Mouse (Mus musculus) lung, postnatal 4 days (tissue): ENCODE results near the gene Wdr73.
A peak's percentile ranks its signal among the peaks of the same experiment; 100 is the strongest.
"Not testable (repeated sequence)": the region's sequence is repeated elsewhere in the genome, so short reads cannot be mapped to it uniquely, and the experiment has no call there.

Experiments
- DNase-seq, 2 experiments: peaks; one replicate each; pipeline ENCODE4 v3.0.0; 2021

Wdr73 gene

DNA sequence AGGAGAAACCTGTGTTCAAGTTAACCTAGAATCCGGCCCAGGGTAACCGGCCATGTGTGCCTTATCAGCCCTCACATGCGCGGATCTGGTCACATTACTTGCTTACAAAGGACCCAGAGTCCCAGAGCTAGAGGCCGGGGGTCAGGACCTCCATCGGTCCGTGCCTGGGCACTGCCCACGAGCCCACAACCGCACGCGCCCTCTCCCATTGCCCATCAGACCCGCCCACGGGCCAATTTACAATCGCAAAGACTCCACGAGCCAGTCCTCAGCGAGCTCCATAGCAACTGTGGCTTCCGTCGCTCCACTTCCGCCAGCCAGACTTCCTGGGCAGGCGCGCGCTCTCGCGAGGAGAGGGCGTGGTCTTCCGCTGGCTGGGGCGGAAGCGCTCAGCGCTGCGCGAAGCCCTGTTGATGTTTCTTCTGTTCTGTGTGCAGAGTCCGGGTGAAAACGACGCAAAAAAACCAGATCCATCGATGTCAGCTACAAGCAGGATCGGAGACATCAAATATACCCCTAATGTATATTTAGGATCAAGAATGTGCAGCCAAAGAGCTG, at the start of gene Wdr73:
TSS of gene Wdr73 (minus strand) at position 326 of the 558 bp plus-strand sequence.
- DNase-seq, result peak; percentile 94 to 96

DNA sequence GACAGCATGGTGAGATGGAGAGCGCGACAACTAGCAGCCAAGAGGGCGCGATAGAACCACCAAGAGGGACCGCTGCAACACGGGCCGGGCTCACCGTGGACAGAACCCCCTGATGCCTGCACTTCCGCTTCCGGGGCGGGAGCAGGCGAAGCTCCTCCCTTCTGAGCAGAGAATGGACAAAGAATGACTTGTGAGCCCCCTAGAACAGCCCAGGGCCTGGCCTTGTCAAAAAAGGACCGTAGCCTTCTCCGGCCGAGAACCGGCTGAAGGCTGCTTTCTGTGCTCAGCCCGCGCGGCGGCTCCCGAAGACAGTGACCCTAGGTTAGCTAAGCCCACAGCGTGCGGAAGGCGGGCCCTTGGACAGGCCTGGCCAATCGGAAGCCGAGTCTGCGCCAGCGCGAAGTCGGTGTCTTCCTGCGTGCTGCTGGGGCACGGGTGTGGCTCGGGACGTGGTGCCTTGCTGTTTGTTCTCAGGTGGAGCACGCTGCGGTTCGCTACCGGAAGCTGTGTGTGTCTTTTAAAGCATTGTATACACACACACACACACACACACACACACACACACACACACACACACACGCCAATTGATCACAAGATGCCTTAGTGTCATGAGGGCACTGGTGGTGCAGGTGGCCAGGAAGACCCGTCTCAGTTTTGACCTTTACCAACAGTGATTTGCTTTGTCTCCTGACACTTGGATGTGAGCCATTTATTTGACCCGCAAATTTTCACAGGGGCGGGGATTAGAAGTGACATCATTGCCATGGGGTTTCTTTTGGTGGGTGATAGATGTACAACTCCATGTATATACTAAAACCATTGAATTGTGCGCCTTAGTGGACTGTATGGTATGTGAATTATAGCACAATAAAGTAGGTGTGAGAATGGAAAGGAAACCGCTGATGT, 46.6 kb upstream of the Wdr73 start, which contains the start of gene Sec11a:
TSS of gene Sec11a (minus strand) at position 336 of the 906 bp plus-strand sequence.
- DNase-seq, result peak; percentile 95 to 96

DNA sequence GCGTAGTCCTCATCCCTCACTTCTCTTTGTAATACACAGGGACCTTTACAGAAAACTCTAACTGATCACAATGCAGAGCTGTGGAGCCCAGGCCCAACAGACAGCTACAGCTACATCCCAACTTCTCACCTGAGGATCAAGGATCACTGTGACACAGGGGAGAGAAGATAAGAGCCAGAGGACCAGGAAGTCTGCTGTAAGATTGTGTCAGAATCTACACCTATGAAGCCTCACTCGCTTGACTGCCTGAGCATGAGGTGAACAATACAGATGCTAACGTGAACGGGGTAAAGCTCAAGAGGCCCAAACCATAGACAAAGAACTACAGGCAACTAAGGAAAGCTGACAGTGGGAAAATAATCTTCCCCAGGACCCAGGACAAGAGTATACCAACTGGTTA, 38.7 kb upstream of the Wdr73 start:
- no peak for DNase-seq

DNA sequence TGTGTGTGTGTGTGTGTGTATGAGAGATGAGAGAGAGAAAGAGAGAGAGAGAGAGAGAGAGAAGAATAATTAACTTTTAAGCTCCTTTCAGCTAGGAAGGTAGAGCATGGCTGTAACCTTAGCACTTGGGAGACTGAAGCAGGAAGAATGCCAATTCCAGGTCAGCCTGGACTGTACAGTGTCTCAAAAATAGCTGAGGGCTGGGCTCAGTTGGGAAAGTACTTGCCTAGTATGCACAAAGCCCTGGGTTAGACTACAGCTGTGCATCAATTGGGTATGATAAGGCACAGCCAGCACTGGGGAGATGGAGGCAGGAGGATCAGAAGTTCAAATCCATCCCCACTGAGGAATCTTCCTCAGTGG, 36.2 kb upstream of the Wdr73 start:
- not testable (repeated sequence) for DNase-seq

DNA sequence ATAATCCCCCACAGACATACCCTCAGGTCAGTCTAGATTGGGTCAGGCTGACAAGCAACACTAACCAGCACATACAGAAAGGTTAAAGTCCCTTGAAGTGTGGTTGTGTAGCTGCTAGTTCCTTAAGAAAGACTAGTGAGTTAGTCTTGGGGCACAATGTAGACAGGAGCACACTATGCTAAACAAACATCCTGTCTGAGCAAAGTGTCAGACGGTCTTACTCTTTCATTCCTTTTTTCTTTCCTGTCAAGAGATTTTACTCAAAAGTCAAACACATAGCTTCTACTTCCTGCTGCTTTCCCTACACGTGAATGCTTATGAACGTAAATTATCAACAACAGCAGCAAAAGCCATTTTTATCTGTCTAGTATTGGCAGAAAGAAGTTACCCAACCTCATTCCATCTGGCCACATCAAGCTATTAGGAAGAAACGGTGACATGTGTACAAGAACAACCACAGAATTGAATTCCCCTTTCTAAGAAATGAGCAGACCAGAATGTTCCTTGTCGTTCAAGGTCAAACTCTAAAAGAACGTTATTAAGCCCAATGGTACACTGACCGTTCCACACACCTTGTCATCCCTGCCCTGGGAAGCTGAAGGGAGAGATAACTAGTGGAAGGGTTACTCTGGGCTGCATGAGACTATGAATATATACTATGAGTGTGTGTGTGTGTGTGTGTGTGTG, 35.7 kb upstream of the Wdr73 start:
- DNase-seq, result not testable (repeated sequence)

DNA sequence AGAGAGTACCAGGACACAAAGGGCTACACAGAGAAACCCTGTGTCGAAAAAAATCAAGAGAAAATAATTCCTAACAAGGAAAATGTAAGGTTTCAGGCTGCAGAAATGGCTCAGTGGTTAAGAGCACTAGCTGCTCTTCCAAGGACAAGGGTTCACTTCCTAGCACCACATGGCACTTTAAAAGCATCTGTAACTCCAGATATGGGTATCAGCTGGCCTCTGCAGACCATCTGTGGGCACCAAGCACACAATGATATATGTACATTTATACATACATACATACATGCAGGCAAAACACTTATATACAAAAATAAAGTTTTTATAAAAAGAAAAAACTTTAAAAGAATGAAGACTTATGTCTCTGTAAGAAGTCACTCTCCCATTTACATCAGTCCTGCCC, 34.8 kb upstream of the Wdr73 start:
- no peak for DNase-seq

DNA sequence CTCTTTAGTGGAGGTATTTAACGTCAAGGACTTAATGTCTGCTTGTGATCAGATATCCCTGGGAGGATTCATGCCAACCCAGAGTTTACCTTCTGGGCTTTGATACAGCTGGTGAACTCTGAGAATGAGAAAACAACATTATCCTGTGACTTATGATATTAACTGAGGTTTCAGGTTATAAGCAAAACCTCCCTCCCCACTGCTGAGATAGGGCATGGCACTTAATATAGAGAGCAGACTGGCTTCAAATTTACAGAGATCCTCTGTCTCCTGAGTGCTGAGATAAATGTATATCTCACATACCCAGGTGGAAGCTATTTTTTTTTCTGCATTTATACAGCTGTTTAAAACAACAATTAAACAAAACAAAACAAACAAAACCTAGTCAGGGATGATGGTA, 31.7 kb upstream of the Wdr73 start:
- no peak for DNase-seq

DNA sequence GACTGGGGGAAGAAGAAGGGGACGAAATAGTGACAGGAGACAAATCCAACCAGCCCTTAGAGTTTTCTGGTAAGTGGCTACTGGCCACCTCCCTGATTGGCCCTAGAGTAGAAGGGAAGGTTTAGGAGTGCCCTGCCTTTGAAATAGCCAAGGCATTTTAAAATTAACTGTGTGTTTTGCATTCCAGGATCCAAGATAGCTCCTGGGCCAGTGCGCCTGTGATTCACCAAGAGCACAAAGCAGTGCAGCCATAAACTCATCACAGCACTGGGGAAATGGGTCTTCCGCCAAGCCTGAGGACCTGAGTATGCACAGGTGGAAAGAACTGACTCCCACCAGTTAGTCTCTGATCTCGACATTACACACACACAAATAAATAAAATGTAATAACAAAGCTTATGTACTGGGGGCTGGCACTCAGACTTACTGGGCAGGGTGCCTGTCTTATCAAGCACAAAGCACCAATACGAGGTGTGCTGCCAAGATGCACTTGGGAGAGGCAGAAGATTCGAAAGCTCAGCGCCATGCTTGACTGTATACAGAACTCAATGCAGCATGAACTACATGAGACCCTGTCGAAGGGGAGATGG, 30.6 kb upstream of the Wdr73 start:
- DNase-seq, result no peak

DNA sequence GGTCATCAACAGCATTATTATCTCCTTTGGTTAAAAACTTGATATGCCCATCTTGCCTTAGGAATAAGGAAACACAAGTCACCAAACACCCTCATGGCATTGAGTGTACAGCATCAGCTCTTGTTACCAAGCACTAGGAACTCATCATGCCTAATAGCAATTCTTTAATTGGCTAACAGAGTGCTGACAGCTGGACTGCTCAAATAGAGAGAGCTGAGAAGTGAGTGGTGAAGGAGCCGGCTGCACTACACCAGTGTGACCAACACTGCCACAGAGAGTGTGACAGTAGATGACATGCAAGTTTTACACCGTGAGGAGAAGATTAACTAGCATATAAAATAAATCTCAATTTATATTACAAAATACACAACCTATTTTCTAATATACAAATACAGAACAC, 22.1 kb upstream of the Wdr73 start:
- DNase-seq, result no peak

DNA sequence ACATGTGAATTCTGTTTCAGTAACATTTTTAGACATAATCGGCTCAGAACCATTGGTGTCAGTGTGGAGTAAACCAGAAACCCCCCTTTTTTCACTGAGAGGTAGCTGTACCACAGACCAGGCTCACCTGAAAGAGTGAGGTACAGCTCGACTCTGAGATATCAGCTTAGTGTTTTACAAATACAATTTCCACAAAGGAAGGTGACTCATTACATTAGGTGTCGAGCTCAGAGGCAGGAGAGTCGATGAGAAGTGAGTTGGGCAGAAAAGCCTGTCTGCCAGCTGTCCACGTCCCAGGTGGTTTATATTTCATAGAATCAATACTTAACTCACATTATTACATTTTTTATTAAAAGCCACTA, 18.6 kb upstream of the Wdr73 start:
- no peak for DNase-seq

DNA sequence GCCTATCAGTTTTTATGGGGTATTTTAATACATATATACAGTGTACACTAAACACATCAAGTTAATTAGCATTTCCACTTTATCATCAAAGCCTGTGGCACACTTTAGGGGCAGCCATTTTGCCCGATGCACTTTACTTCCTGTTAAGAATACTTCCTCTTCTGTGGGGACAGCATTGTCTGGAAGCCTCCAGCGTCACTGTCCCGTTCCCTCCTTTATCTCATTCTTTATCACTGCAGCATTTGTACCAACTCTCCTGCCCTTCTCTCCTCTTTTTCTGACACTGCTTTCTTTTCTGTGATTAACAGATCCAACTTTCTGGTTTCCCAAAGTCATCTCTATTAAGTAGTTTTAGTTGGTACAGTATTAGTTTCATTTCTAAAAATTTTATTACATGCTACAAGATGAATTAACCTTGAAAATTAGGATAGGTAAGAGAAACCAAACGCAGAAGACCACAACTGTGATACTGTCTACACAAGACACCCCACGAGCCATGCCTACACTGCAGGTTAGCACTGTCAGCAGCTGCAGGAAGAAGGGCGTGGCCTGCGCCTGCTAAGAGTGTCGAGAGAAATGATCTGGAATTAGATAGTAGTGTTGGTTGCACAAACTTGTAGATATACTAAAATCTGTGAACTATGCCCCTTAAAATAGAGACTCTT, 18.0 kb upstream of the Wdr73 start:
- DNase-seq, result no peak

DNA sequence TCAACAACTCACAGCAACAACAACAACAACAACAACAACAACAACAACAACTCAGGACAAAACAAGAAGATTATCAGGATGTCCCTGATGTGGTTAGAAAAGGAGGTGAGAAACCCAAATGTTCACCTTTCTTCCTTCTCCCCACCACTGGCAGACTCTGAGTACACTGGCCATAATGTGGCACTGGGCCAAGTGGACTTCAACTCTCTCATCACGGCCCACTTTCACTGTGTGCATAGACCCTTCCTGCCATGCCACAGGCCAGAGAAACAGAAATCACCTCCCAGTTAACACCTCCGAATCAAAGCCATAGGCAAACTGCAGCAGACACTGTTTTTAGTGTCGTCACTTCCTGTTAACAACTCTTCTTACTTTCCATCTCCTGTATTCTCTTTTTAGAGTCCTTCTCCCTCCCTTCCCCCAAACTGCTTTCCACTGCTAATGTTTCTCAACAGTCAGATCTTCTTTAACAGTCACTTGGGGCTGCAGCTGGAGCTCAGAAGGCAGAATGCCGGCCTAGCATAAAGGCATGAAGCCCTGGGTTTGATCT, 16.9 kb upstream of the Wdr73 start:
- DNase-seq, result no peak

DNA sequence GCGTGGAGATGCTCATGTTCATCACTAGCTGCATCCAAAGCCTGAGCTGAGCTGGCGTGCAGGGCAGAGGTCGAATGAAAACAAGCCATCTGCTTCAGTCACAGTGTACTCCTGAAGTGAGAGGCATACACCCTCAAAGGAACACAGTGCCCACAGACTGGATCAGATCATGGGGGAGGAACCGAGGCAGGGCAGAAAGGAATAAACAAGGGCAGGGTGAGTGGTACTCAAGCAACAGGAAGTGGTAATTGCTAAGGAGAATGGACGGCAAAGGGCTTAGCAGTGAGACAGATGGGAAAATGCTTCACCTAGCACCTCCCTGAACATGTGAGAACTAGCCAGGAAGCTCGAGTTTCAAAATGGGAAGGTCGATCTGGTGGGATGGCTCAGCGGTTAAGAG, 11.4 kb upstream of the Wdr73 start:
- no peak for DNase-seq

DNA sequence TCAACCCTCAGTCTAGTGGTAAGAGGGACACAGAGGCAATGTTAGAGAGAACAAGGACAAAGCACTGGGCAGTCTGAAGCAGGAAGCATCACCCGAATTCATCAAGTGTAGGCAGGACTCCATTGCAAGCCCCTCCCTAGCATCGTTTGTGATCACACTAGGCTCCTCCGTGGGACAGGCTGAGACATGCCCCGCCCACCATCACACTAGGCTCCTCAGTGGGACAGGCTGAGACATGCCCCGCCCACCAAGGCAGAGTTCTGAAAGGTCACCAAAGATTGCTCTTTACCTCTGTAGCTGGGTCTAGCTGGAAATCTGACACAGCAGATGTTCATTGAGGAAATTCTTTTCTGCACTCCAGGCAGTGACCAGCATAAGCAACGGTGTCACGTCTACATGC, 10.0 kb upstream of the Wdr73 start:
- DNase-seq, result no peak

DNA sequence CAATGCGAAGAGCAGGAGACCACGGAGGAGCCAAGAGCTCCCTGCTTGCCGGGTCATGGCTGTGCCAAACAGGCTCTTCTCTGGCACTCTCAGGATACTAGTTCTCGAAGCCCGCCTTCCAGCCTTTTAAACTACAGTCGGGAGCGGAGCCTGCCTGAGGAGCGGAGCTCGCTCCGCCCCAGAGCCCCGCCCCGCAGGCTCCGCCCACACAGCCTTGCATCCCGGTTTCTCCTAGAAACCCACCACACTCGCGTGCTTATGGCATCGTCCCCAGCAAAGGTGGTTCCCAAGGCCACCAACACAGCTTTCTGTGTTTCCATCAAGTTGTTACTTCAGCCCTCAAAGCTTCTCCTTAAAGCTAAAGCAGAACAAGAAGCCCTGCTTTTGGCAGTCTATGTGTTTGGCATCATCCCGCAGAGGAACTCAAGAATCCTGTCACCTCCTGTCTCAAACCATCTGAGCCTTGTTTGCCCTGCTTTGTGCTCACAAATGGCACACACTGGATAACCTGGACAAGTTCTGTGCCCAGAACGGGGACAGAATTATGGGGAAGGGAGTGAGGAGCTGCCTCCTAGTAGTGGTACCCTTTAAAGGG, 3.9 kb upstream of the Wdr73 start, which contains the start of gene Nmb:
TSS of gene Nmb (minus strand) at position 156 of the 595 bp plus-strand sequence.
- DNase-seq, result peak; percentile 78 to 80

DNA sequence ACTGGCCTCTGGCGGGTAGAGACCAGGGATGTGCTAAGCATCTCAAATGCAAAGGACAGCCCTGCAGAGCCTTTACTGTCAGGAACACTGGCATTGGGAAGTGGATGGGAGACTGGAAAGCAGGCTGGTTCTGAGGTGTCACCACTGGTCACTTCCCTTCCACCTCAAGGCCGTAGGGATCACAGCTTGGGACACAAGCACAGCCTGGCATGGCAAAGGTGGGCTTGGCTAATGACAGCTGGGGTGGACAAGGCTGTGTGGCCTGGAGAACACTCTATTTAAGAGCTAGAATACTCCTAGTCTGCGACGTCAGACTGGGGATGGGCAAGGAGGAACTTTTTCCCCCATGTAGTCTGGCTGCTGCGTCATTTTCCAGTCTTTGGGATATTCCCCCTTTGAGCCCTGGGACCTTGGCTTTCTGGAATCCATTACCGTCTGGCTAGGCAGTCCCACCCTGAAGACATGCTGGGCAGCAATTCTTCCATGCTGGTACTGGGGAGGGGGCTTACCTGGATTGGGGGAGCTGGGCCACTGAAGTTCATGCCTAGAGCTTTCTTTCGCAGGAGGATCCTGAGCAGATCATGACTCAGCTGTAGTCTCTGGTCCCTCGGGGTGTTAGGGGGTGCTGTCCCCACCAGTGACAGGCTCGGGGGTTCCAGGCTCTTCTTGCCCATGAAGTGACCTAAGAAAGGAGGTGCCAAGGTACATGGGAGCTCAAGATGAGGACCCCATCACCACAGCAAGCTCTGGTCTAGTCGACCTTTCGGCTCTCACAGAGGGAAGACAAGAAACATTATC, 2.8 kb upstream of the Wdr73 start:
- DNase-seq, result no peak

DNA sequence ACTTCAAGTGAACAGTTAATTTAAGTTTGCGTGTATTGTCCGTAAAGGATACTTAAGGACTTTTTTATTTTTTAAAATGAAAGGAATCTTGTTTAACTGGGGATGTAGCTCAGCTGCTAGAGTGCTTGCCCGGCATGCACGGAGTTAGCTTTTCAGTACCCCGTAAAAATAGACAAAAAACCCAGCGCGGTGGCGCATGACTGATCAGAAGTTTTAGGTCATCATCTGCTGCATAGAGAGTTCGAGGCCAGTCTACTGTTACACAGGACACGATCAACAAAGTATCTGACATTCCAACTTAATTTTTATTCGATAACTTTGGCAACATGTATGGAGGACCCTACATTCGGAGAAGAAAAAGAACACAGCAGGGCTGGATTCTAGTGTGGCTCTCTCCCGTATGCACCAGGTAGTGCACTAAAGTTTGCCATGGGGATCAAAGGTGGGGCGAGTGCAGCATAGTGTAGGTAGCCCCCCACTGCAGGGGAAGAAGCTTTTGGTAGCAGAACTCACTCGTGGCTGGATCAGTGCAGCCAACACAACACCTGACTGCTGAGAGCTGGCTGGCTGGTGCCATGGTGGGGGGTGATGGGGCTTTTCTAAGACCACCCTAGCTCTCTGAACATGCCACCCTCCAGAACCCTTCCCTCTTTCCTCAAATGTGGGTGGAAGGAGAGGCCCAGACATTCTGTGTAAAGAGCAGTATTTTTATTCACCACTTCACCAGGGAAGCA, 639 bp upstream of the Wdr73 start:
- no peak for DNase-seq

DNA sequence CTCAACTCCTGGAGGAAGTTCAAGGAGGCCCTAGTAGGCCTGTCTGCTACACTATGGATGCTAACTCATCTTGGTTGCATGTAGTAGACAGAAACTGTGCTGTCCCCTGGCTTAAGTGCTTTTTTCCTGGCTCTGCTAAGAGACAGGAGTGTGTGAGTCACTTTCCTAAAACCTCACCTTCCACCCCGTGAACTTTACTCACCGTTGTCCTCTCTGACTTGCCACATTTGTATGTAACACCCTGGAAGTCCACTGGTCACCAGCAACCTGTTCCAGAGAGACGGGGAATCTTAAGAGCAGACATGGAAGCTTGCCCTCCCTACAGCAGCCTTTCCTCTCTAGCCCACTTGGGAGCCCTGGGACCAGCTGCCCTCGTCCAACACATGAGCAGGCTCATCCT, 3.3 kb downstream of the Wdr73 start:
- no peak for DNase-seq

DNA sequence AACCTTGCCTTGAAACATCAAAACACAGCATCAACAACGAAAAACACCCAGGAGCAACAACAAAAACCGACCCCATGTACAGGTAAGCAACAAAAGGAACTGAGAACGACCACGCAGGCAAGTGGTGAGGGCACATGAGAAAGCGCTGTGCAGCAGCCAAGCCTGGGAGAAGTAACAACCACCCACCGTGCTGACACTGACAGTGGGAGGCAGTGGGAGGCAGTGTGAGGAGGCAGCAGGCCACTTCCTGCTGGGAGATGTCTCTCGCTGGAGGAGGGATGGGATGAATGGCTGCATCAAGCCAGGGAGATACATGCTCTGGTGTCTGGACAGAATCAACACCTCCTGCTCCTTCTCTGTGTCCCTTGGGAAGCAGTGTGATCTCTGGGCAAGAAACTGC, 3.9 kb downstream of the Wdr73 start:
- no peak for DNase-seq

DNA sequence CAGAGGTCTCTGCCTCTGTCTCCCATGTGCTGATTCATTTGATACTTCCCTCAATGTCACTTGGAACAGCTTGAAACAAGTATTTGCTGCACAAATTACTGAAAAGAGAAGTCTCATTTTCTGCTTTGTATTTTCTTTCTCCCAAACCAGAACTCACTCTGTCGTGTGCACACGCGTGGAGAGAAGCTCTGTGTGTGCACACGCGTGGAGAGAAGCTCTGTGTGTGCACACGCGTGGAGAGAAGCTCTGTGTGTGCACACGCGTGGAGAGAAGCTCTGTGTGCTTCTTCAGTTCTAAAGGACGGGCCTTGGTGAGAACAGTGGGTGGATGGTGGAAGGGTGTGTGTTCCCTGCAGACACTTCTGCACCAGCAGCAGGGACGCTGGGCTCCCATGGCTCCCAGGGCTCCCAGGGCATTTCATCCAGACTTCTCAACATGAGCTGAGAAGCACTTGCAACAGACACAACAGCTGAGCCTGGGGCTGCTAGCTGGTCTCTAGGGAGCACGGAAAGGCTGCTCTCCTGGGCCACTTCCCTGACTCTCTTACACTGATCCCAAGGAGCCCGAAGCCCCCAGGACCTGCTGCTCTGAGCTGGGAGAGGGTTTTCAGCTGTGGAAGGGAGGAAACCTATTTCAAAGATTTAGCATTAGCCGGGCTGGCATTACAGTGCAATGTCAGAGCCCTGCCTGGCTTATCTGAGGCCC, 6.1 kb downstream of the Wdr73 start:
- DNase-seq, result no peak
